Mouse (Mus musculus) E14TG2a.4 (cell line): ENCODE results near the gene Dtx3.

ENCODE experiments used
- H3K27me3 ChIP-seq: 2 replicates; pipeline ENCODE4 v1.6.1; 2014; ENCODE audit warnings: low read length, control low read depth; ENCODE audit not compliant: insufficient read depth
- H3K36me3 ChIP-seq: 2 replicates; pipeline ENCODE4 v1.6.1; 2014; ENCODE audit warnings: low read length, control low read depth; ENCODE audit not compliant: insufficient read depth
- H3K4me1 ChIP-seq: replicated peaks from 2 replicates; pipeline ENCODE4 v1.6.1; 2014; ENCODE audit warnings: low read depth, low read length, control low read depth
- H3K4me3 ChIP-seq: replicated peaks from 2 replicates; pipeline ENCODE4 v1.5.1; 2014; ENCODE audit warnings: mild to moderate bottlenecking, low read length
- H3K9me3 ChIP-seq: 2 replicates; pipeline ENCODE4 v1.6.1; 2014; ENCODE audit warnings: low read length, control low read depth
- CTCF ChIP-seq: conservative IDR thresholded peaks from 2 replicates; pipeline ENCODE4 v1.5.1; 2014; ENCODE audit warnings: low read length
- NANOG ChIP-seq: IDR thresholded peaks from 2 replicates; pipeline ENCODE4 v1.6.1; 2014; ENCODE audit warnings: borderline replicate concordance, low read length, mixed read lengths
- POU5F1 ChIP-seq: IDR thresholded peaks from 2 replicates; pipeline ENCODE4 v1.6.1; 2014; ENCODE audit warnings: low read length, borderline replicate concordance

The Dtx3 gene

GRCm38 (mm10) chr10:127177719-127178118, 17.8 kb downstream of the Dtx3 start:
- Histone ChIP-seq H3K9me3 (no peaks in the 10 kb centered on the region), H3K36me3 (peaks cover 6% of the 10 kb centered on the region), H3K4me3 (peak overlapping the region; percentile 74), H3K4me1 (peaks cover 77% of the 10 kb centered on the region), H3K27me3 (peaks cover 46% of the 10 kb centered on the region)
- TF ChIP-seq CTCF (peak; percentile 73), NANOG (no peak), POU5F1 (no peak)

- H3K36me3 ChIP-seq, result peaks cover 2% of the 10 kb centered on the region
Observed at GRCm38 (mm10) chr10:127177235-127177634, 18.3 kb downstream of the Dtx3 start.

GRCm38 (mm10) chr10:127176756-127177155, 18.8 kb downstream of the Dtx3 start:
- no peak for TF ChIP-seq NANOG
- no peak for TF ChIP-seq POU5F1
- TF ChIP-seq CTCF, result no peak
- Histone ChIP-seq H3K36me3 (no peaks in the 10 kb centered on the region), H3K4me1 (peaks cover 74% of the 10 kb centered on the region), H3K4me3 (peak overlapping the region; percentile 58), H3K9me3 (no peaks in the 10 kb centered on the region), H3K27me3 (peaks cover 43% of the 10 kb centered on the region)

More at GRCm38 (mm10) chr10:127177235-127177634, 18.3 kb downstream of the Dtx3 start:
- peaks cover 42% of the 10 kb centered on the region for H3K27me3 ChIP-seq
- TF ChIP-seq NANOG, result no peak
- no peak for TF ChIP-seq POU5F1
- no peak for TF ChIP-seq CTCF
- H3K4me3 ChIP-seq, result peak overlapping the region; percentile 58
- H3K9me3 ChIP-seq, result no peaks in the 10 kb centered on the region
- H3K4me1 ChIP-seq, result peaks cover 74% of the 10 kb centered on the region

- Histone ChIP-seq H3K9me3 (no peaks in the 10 kb centered on the region), H3K4me1 (peaks cover 74% of the 10 kb centered on the region), H3K36me3 (no peaks in the 10 kb centered on the region), H3K27me3 (peaks cover 38% of the 10 kb centered on the region), H3K4me3 (peak overlapping the region; percentile 58)
- no peak for TF ChIP-seq CTCF
Observed at GRCm38 (mm10) chr10:127176228-127176627, 19.3 kb downstream of the Dtx3 start.

- Histone ChIP-seq H3K36me3 (no peaks in the 10 kb centered on the region), H3K27me3 (peaks cover 29% of the 10 kb centered on the region), H3K9me3 (no peaks in the 10 kb centered on the region), H3K4me1 (peaks cover 72% of the 10 kb centered on the region), H3K4me3 (no peak overlapping the region)
- TF ChIP-seq POU5F1 (no peak), NANOG (no peak), CTCF (no peak)
Observed at GRCm38 (mm10) chr10:127174170-127174569, 21.4 kb downstream of the Dtx3 start.

DNA sequence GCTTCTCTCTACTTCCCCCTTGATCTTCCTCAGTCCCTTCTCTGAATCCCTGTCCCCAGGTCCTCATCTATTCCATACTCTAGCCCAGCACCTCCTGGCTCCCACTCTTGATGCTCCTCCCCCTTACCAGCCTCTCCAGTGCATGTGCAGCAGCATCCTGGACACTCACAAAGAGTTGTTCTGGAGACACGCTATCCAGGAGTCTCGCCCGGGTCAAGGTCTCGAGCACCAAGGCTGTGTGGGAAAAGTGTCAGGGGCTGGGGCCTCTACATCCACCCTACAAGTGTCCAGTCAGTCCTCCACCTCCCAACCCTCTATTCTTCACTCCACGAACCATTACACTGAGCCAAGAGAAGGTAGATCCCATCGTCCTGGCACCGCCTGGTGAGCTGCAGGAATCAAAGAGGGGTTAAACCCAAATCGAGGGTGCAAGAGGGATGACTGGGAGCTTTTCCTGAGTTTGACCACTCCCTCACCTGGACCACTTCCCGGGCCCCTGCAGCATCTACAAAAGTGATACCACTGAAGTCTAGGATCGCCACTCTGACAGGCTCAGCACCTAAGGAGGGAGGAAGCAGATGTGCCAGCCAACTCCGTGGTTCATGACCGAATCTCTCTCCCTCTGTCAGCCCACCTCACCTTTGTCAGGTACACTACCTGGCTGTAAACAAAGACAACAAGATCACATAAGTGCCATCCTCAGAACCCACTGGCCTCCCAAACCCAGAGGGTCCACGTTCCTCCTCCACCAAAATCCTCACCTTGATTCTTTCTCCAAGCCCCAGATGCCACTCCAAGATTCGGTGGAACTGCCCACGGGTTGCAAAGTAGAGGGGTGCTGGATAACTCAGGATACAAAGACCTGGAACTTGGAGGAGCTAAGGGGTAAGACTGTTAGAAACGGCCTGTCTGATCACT, 22.1 kb downstream of the Dtx3 start:
- H3K27me3 ChIP-seq, result peaks cover 29% of the 10 kb centered on the region
- TF ChIP-seq NANOG, result no peak
- no peak for TF ChIP-seq POU5F1
- no peak for TF ChIP-seq CTCF
- H3K4me3 ChIP-seq, result no peak overlapping the region
- H3K36me3 ChIP-seq, result no peaks in the 10 kb centered on the region
- H3K9me3 ChIP-seq, result no peaks in the 10 kb centered on the region
- peaks cover 67% of the 10 kb centered on the region for H3K4me1 ChIP-seq

DNA sequence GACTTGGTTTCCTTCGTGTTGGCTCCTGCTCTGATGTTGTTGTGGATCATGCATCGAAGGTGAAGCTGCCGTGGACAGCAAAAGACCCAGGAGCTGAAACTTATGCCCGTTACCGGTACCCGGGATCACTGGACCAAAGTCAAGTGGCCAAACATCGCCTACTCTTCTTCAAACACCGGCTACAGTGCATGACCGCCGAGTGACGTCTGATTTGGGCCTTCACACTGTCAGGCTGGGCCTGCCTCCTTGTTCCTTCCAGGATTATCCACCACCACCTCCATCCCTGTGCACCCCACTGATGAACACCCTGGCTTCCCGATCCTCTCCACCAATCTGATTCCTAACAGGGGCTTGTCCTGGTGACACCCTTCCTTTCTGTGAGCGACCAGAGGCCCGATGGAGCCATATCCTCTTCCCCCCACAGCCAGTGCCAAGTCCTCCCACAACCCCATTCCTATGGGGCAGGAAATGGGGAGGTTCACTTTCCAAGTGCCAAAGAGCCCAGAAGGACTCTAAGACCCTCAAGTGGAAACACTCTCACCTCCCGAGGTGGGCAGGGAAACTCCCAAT, 23.8 kb downstream of the Dtx3 start:
- Histone ChIP-seq H3K27me3 (peaks cover 39% of the 10 kb centered on the region), H3K4me3 (0 out of 2 replicates have a peak overlapping the region, but pooled peaks have one; percentile 78), H3K4me1 (peaks cover 65% of the 10 kb centered on the region), H3K36me3 (no peaks in the 10 kb centered on the region), H3K9me3 (no peaks in the 10 kb centered on the region)
- no peak for TF ChIP-seq POU5F1
- no peak for TF ChIP-seq CTCF
- no peak for TF ChIP-seq NANOG

GRCm38 (mm10) chr10:127170837-127171272, 24.7 kb downstream of the Dtx3 start:
- Histone ChIP-seq H3K36me3 (no peaks in the 10 kb centered on the region), H3K4me1 (peaks cover 65% of the 10 kb centered on the region), H3K27me3 (peaks cover 48% of the 10 kb centered on the region), H3K4me3 (peak overlapping the region; percentile 78), H3K9me3 (no peaks in the 10 kb centered on the region)
- TF ChIP-seq NANOG (no peak), POU5F1 (no peak), CTCF (peak; percentile 88)
